Mouse (Mus musculus) megakaryocyte, embryonic 14.5 days (primary cell): Measurements from ENCODE around the gene Nyap1.

Experiments
- FLI1 ChIP-seq: IDR thresholded peaks from 2 replicates; pipeline ENCODE4 v1.6.1; 2012; ENCODE audit warnings: low read length, inconsistent platforms, mixed read lengths
- GATA1 ChIP-seq: IDR thresholded peaks from 3 replicates; pipeline ENCODE4 v1.6.1; 2012; ENCODE audit warnings: mixed read lengths, low read length, inconsistent platforms, borderline replicate concordance

DNA sequence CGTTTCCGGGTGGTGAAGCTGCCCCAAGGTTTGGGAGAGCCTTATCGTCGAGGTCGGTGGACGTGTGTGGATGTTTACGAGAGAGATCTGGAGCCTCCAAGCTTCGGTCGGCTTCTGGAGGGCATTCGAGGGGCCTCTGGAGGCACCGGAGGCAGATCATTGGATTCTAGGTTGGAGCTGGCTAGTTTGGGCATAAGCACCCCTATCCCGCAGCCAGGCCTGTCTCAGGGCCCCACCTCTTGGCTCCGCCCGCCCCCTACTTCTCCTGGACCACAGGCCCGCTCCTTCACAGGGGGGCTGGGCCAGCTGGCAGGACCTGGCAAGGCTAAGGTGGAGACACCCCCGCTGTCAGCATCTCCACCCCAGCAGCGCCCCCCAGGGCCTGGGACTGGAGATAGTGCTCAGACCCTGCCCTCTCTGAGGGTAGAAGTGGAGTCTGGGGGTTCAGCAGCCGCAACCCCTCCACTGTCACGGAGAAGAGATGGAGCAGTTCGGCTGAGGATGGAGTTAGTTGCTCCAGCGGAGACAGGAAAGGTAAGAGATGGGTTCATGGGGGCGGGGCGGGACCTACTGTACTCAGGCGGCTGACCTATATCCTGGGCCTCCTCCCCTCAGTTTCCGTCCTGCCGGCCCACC, 6.0 kb upstream of the Nyap1 start:
- TF ChIP-seq FLI1 = no peak
- TF ChIP-seq GATA1 = no peak
